Mouse (Mus musculus) megakaryocyte-erythroid progenitor cell, adult 5-6 weeks (primary cell): ENCODE data around the gene Tmem131. TPM values are rescaled to one million over a fixed set of nuclear protein-coding genes. Genes with fewer than 3 reads are reported as not detected.
"Not testable (repeated sequence)": the region's sequence is repeated elsewhere in the genome, so short reads cannot be mapped to it uniquely, and the experiment has no call there.

Experiments
- ATAC-seq: replicated peaks from 2 replicates; pipeline ENCODE4 v1.8.0; 2016; ENCODE audit warnings: mild to moderate bottlenecking, inconsistent platforms; ENCODE audit not compliant: severe bottlenecking, poor library complexity, low FRiP score, low TSS enrichment
- total RNA-seq, 2 experiments: library from RNA; stranded (forward) in 1 of 2; stranded (reverse) in 1 of 2; fragments of 200-1000, 215-1000 nt in 1 of 2; fragments of >200 nt in 1 of 2; fragmentation: Nextera tagmentation in 1 of 2; gene quantifications; 2 replicates each; pipeline ENCODE4 v1.2.3; 2014 to 2017

Tmem131 gene
- total RNA-seq, 2 experiments from 2014 or later: 31.5 to 53.5 TPM

- ATAC-seq: no peak
Measured at GRCm38 (mm10) chr1:36852085-36852484, 91.4 kb downstream of the Tmem131 start.

GRCm38 (mm10) chr1:36851392-36851791 lies 92.1 kb downstream of the Tmem131 start:
- no peak for ATAC-seq

- ATAC-seq: no peak
Measured at GRCm38 (mm10) chr1:36848036-36848435, 95.4 kb downstream of the Tmem131 start.

GRCm38 (mm10) chr1:36847276-36847675 lies 96.2 kb downstream of the Tmem131 start:
- no peak for ATAC-seq

- no peak for ATAC-seq
Measured at GRCm38 (mm10) chr1:36845031-36845430, 98.4 kb downstream of the Tmem131 start.

GRCm38 (mm10) chr1:36841806-36842205 lies 101.7 kb downstream of the Tmem131 start:
- ATAC-seq: no peak

- no peak for ATAC-seq
Measured at GRCm38 (mm10) chr1:36840959-36841358, 102.5 kb downstream of the Tmem131 start.

GRCm38 (mm10) chr1:36839858-36840257 lies 103.6 kb downstream of the Tmem131 start:
- 0 out of 2 replicates have a peak, but pooled peaks have one; percentile 23 for ATAC-seq

GRCm38 (mm10) chr1:36836274-36836954 lies 107.1 kb downstream of the Tmem131 start:
- ATAC-seq: no peak

- ATAC-seq: peak; percentile 93
Measured at GRCm38 (mm10) chr1:36835593-36835992, 107.9 kb downstream of the Tmem131 start.

- ATAC-seq: no peak
Measured at GRCm38 (mm10) chr1:36834090-36834489, 109.4 kb downstream of the Tmem131 start.

- no peak for ATAC-seq
Measured at GRCm38 (mm10) chr1:36830913-36831866, 112.3 kb downstream of the Tmem131 start.

GRCm38 (mm10) chr1:36824356-36824755 lies 119.1 kb downstream of the Tmem131 start:
- no peak for ATAC-seq

GRCm38 (mm10) chr1:36821918-36822317 lies 121.5 kb downstream of the Tmem131 start:
- ATAC-seq: not testable (repeated sequence)

GRCm38 (mm10) chr1:36815166-36815565 lies 128.3 kb downstream of the Tmem131 start:
- ATAC-seq: peak; percentile 38; the same call in 1 of the 2 replicates

GRCm38 (mm10) chr1:36814271-36814903 lies 129.1 kb downstream of the Tmem131 start:
- no peak for ATAC-seq

- peak; percentile 92 for ATAC-seq
Measured at GRCm38 (mm10) chr1:36813415-36813814, 130.1 kb downstream of the Tmem131 start.

GRCm38 (mm10) chr1:36811806-36812205 lies 131.7 kb downstream of the Tmem131 start:
- no peak for ATAC-seq

- no peak for ATAC-seq
Measured at GRCm38 (mm10) chr1:36807782-36808565, 135.5 kb downstream of the Tmem131 start.
